Comparison of ENCODE assay signal across 22 mouse cellular contexts in genomic region chr12:17591249-17591648, GRCm38 (mm10). TPM values are rescaled to one million over a fixed set of nuclear protein-coding genes. Genes with fewer than 3 reads are reported as not detected.
DNase-seq lines count a peak whose midpoint lies in the region; ATAC-seq and TF ChIP-seq lines count a peak whose summit lies in the region.
"Had no signal": no experiment of that assay in that cellular context is flagged by ENCODE, and none has a peak within 500 bp of the region (broad histone marks: within the 10 kb centered on the region; RNA-seq: fewer than 3 reads in every experiment).

No protein-coding gene starts in this region.

- DNase-seq in heart, adult 11 months: peak; percentile 55
- no peak for DNase-seq in heart, adult 18-20 months
- DNase-seq in CH12.LX (ENCODE audit: extremely low read depth): peak; percentile 82
- DNase-seq in left cerebral cortex, adult 18-20 months (ENCODE audit: low spot score in 2 of 2): no peak
- DNase-seq: adrenal gland, adult 2 months; adrenal gland, adult 8-10 months; adrenal gland, postnatal 10 days; adrenal gland, postnatal 14 days; adrenal gland, postnatal 25 days; adrenal gland, postnatal 36 days; B cell, adult 2 months; cerebellum, adult 11 months; cerebellum, adult 11-12 months; cerebellum, adult 18-20 months; cerebellum, adult 2 months; cerebellum, adult 8-10 months had no signal

- H3K4me1 ChIP-seq in CH12.LX (ENCODE audit: control insufficient read depth in 1 of 2, insufficient read depth in 2 of 2): peaks cover 10 to 40% of the 10 kb centered on the region in 2 experiments
- H3K4me1 ChIP-seq in bone marrow macrophage, adult 2 months (ENCODE audit: control insufficient read depth, insufficient read depth, low read length): peaks cover 31% of the 10 kb centered on the region

- no peak for TF ChIP-seq CTCF in CH12.LX (conservative IDR thresholded peaks at IDR 0.05 in 1 of 2, IDR thresholded peaks at IDR 0.05 in 1 of 2; ENCODE audit: low read depth in 2 of 2, low read length in 2 of 2)
- TF ChIP-seq CTCF in bone marrow macrophage, adult 2 months (IDR thresholded peaks at IDR 0.05; ENCODE audit: low read depth, low read length): no peak

- peak; percentile 6 for TF ChIP-seq RAD21 in CH12.LX (IDR thresholded peaks at IDR 0.05; ENCODE audit: low read depth, low read length)

- H3K36me3 ChIP-seq in CH12.LX (replicated peaks in 1 of 2; ENCODE audit: control insufficient read depth in 1 of 2, insufficient read depth in 1 of 2, low read length in 1 of 2): peaks cover 13 to 20% of the 10 kb centered on the region in 2 experiments
- H3K36me3 ChIP-seq: G1E had no signal

- ATAC-seq in inflammation-experienced regulatory T-cells, adult 6 months: no peak
- ATAC-seq: activated CD4-positive, CD25-positive, alpha-beta regulatory T cell, adult 4 months; CD4-positive, CD25-positive, alpha-beta regulatory T cell, adult 4 months; Patski had no signal

- no peak overlapping the region for H3K4me3 ChIP-seq in CH12.LX (replicated peaks in 1 of 3; ENCODE audit: low read depth in 2 of 3, low read length in 2 of 3, poor library complexity in 1 of 3)
- no peak overlapping the region for H3K4me3 ChIP-seq in bone marrow macrophage, adult 2 months (ENCODE audit: insufficient read depth, low read length)

- TF ChIP-seq EP300 in CH12.LX (IDR thresholded peaks at IDR 0.05; ENCODE audit: low read length): peak; percentile 88

- no peaks in the 10 kb centered on the region for H3K27me3 ChIP-seq in CH12.LX (replicated peaks)
- H3K27me3 ChIP-seq: Patski had no signal

- H3K9me3 ChIP-seq in CH12.LX (replicated peaks; ENCODE audit: low read length): no peaks in the 10 kb centered on the region
- H3K9me3 ChIP-seq: G1E had no signal

- dilution Hi-C loops in CH12.LX (cut with MboI; ENCODE audit: extremely low pct_ligation_motif_present, extremely low pct_unique_long_range_greater_than_20kb, low sequenced_read_pairs): no loop called here

- TF ChIP-seq POLR2A in CH12.LX (IDR thresholded peaks at IDR 0.05; ENCODE audit: low read depth, low read length): no peak
- TF ChIP-seq POLR2A in bone marrow macrophage, adult 2 months (IDR thresholded peaks at IDR 0.05; ENCODE audit: borderline replicate concordance, low read depth, low read length): no peak

- peaks cover 5% of the 10 kb centered on the region; the same call in 1 of the 2 replicates for H3K79me2 ChIP-seq in CH12.LX (replicated peaks; ENCODE audit: control insufficient read depth, extremely low read depth, insufficient read depth, poor library complexity, severe bottlenecking)

- in situ Hi-C loops in CH12.LX (cut with MboI; ENCODE audit: low pct_ligation_motif_present, low pct_unique_long_range_greater_than_20kb, low sequenced_read_pairs): no loop called here

- peak overlapping the region; percentile 11; the same call in 1 of the 2 replicates for H3K4me2 ChIP-seq in CH12.LX (ENCODE audit: insufficient read depth, low read depth, poor library complexity, severe bottlenecking)

- H3K9ac ChIP-seq in CH12.LX (ENCODE audit: insufficient read depth, low read depth): no peak overlapping the region

- no peak overlapping the region for H3K27ac ChIP-seq in CH12.LX (ENCODE audit: insufficient read depth, low read depth)
- peak overlapping the region; percentile 72 for H3K27ac ChIP-seq in bone marrow macrophage, adult 2 months (ENCODE audit: insufficient read depth, low read depth, low read length)

TF ChIP-seq in CH12.LX, 34 proteins besides CTCF, POLR2A, EP300 and RAD21:
- peak; percentile 54; the same call in 1 of the 2 replicates for TF ChIP-seq CHD2 (IDR thresholded peaks at IDR 0.05; ENCODE audit: low read length)
- peak; percentile 58; the same call in 1 of the 2 replicates for TF ChIP-seq TCF12 (IDR thresholded peaks at IDR 0.05; ENCODE audit: low read depth, low read length)
- peak; percentile 79 for TF ChIP-seq ETS1 (conservative IDR thresholded peaks at IDR 0.05; ENCODE audit: low read depth, low read length)
- no peak for TF ChIP-seq NRF1 (IDR thresholded peaks at IDR 0.05; ENCODE audit: low read depth, low read length)
- peak; percentile 100 for TF ChIP-seq MEF2A (IDR thresholded peaks at IDR 0.05; ENCODE audit: borderline replicate concordance, low read depth, low read length)
- no peak for TF ChIP-seq GABPA (IDR thresholded peaks at IDR 0.05; ENCODE audit: insufficient replicate concordance, low read depth, low read length)
- TF ChIP-seq ELF1 (IDR thresholded peaks at IDR 0.05; ENCODE audit: low read depth, low read length): peak; percentile 68
- peak; percentile 75 for TF ChIP-seq IRF4 (IDR thresholded peaks at IDR 0.05; ENCODE audit: low read depth, low read length)
- no peak for TF ChIP-seq NELFE (IDR thresholded peaks at IDR 0.05; ENCODE audit: low read depth, low read length)
- peak; percentile 73 for TF ChIP-seq JUND (conservative IDR thresholded peaks at IDR 0.05; ENCODE audit: low read depth, low read length)
- 0 out of 2 replicates have a peak, but pooled peaks have one; percentile 10 for TF ChIP-seq ZNF384 (IDR thresholded peaks at IDR 0.05; ENCODE audit: low read depth, low read length)
- peak; percentile 51 for TF ChIP-seq BHLHE40 (IDR thresholded peaks at IDR 0.05; ENCODE audit: low read depth, low read length)
- no peak for TF ChIP-seq CHD1 (IDR thresholded peaks at IDR 0.05; ENCODE audit: low read depth, low read length)
- 0 out of 2 replicates have a peak, but pooled peaks have one; percentile 24 for TF ChIP-seq MAFK (IDR thresholded peaks at IDR 0.05; ENCODE audit: insufficient replicate concordance, low read length)
- no peak for TF ChIP-seq MXI1 (IDR thresholded peaks at IDR 0.05; ENCODE audit: low read depth, low read length)
- no peak for TF ChIP-seq ZKSCAN1 (IDR thresholded peaks at IDR 0.05; ENCODE audit: borderline replicate concordance, low read depth, low read length)
- TF ChIP-seq TBP (conservative IDR thresholded peaks at IDR 0.05; ENCODE audit: low read depth, low read length): no peak
- TF ChIP-seq ZMIZ1 (IDR thresholded peaks at IDR 0.05; ENCODE audit: low read depth, low read length): no peak
- TF ChIP-seq SIN3A (IDR thresholded peaks at IDR 0.05; ENCODE audit: low read length): peak; percentile 39; the same call in 1 of the 2 replicates
- TF ChIP-seq HCFC1 (IDR thresholded peaks at IDR 0.05; ENCODE audit: low read depth, low read length): peak; percentile 20; the same call in 1 of the 2 replicates
- TF ChIP-seq JUN (IDR thresholded peaks at IDR 0.05; ENCODE audit: insufficient read depth, low read depth, low read length): peak; percentile 84
TF ChIP-seq in CH12.LX: peak in this region for 13.

RNA-seq across cellular contexts. Expression of gene Odc1, which starts 46.7 kb away (rescaled TPM):
- 10 to 100 TPM; 61.5 to 71.5 TPM for total RNA-seq in heart, adult 18-20 months (2021)
- 1,757 and 1,839 TPM in 2 replicates for total RNA-seq in CH12.LX (2012; rRNA removed)
- total RNA-seq in CH12.LX (2014; rRNA removed): 2,455 and 2,545 TPM in 2 replicates
- 2,544 and 2,567 TPM in 2 replicates for polyA plus RNA-seq in CH12.LX (2012; ENCODE audit: insufficient read length, low read depth)
- polyA plus RNA-seq in bone marrow macrophage, adult 2 months (2012; ENCODE audit: insufficient read depth, insufficient read length, missing spikeins): 12.8 and 15.6 TPM in 2 replicates
- total RNA-seq in left cerebral cortex, adult 18-20 months (2021): 10 to 100 TPM; 65.8 to 77.7 TPM
- polyA plus RNA-seq in inflammation-experienced regulatory T-cells, adult 6 months (2017; shearing (Covaris generic)): 10 to 100 TPM; 15.3 to 37.6 (median 24.0) TPM

Comparison
In these comparisons a context has a peak if more than half of its experiments do, and no peak if none do; other contexts are left out.
1. DNase-seq: peak in heart, adult 11 months (single experiment) and CH12.LX (single experiment); none in heart, adult 18-20 months (0 of 2) and left cerebral cortex, adult 18-20 months (0 of 2).
2. RNA of gene Odc1, which starts 46.7 kb away (total RNA-seq): 1,757 to 2,545 TPM in CH12.LX; 65.8 to 77.7 TPM in left cerebral cortex, adult 18-20 months and 61.5 to 71.5 TPM in heart, adult 18-20 months; every median in the first group is over 10 times any median in the second.